9 mouse cellular contexts compared by ENCODE assay signal in the genomic region with DNA sequence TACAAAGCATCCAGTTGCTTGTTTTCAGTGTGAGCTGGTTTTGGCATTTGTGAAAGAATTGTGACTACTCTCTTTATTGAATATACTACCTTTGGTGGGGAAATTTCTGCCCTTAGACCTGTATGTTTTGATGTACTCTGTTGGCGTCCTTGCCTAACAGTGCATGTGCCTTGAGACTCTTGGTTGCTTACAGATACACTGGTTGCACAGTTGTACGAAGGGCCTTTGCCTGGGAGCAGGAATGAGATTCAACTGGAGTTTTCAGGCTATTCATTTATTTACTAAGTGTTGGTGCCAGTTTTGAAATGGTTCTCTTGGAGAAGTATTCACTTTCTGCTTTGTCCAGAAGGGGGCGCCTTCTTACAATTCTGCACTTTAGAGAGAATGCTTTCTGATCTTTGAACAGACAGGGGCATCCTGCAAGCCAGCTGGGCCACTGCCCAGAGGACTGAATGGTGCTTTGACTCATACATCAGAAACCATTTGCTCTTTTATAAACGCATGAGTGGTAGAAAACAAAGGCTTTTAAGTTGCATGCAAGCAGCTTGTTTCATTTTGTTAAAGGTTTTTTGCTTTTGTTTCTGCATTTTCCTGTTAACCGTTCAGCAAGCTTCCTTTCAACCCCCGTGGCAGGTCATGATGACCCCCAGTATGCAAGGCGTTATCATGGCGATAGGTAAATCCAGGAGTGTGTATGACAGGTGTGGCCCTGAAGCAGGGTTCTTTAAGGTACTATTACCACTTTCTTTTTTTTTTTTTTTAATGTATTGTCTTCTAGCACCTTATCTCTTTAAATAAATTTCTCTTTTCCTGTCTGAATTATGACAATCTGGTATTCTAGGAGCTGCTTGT.
DNase-seq lines count a peak whose midpoint lies in the region; ATAC-seq and TF ChIP-seq lines count a peak whose summit lies in the region.
"Had no signal": no experiment of that assay in that cellular context is flagged by ENCODE, and none has a peak within 500 bp of the region (broad histone marks: within the 10 kb centered on the region; RNA-seq: fewer than 3 reads in every experiment).

No protein-coding gene starts in this region.

- H3K27me3 ChIP-seq in cerebellum, adult 2 months (ENCODE audit: control insufficient read depth, insufficient read depth, low read length), result no peaks in the 10 kb centered on the region
- H3K27me3 ChIP-seq in hindbrain, embryonic 14.5 days (ENCODE audit: control insufficient read depth, insufficient read depth, low read length), result no peaks in the 10 kb centered on the region
- no peaks in the 10 kb centered on the region for H3K27me3 ChIP-seq in midbrain, embryonic 14.5 days (ENCODE audit: control insufficient read depth, insufficient read depth, low read length)
- H3K27me3 ChIP-seq: embryonic facial prominence, embryonic 13.5 days had no signal

- ATAC-seq in hindbrain, embryonic 14.5 days (ENCODE audit: low FRiP score), result peak; percentile 88; the same call in 1 of the 2 replicates
- peak; percentile 58; the same call in 1 of the 2 replicates for ATAC-seq in midbrain, embryonic 14.5 days (ENCODE audit: low FRiP score, low TSS enrichment)

- H3K9ac ChIP-seq in hindbrain, embryonic 14.5 days, result no peak overlapping the region
- no peak overlapping the region for H3K9ac ChIP-seq in midbrain, embryonic 14.5 days (replicated peaks; ENCODE audit: low read length)
- H3K9ac ChIP-seq: embryonic facial prominence, embryonic 13.5 days had no signal

- H3K36me3 ChIP-seq in hindbrain, embryonic 14.5 days (replicated peaks; ENCODE audit: control insufficient read depth, insufficient read depth), result peaks cover 4% of the 10 kb centered on the region; the same call in 1 of the 2 replicates
- peaks cover 3% of the 10 kb centered on the region; the same call in 1 of the 2 replicates for H3K36me3 ChIP-seq in midbrain, embryonic 14.5 days (ENCODE audit: control insufficient read depth, insufficient read depth, low read length)

- DNase-seq in urinary bladder, adult 18-20 months (ENCODE audit: low spot score in 2 of 2), result peak; percentile 22 to 25
- DNase-seq in urinary bladder, adult 2 months (ENCODE audit: low spot score), result no peak
- DNase-seq in cerebellum, adult 2 months, result peak; percentile 80 to 87
- DNase-seq in forelimb bud, embryonic 11.5 days (ENCODE audit: low read depth, low spot score), result peak; percentile 57
- DNase-seq in hindbrain, embryonic 14.5 days (ENCODE audit: low spot score), result peak; percentile 82
- DNase-seq in left cerebral cortex, adult 8-10 months (ENCODE audit: low spot score in 2 of 2), result peak; percentile 34 to 84
- peak; percentile 85 for DNase-seq in midbrain, embryonic 14.5 days
- DNase-seq in spleen, postnatal 36 days (ENCODE audit: low spot score in 2 of 2), result peak; percentile 8 to 18

- 31% methylated on average over 8 of the region's 8 CpGs for WGBS in cerebellum, adult 2 months
- 38% methylated on average over 8 of the region's 8 CpGs for whole genome bisulfite sequencing in hindbrain, embryonic 14.5 days
- 62% methylated on average over 8 of the region's 8 CpGs for WGBS in midbrain, embryonic 14.5 days

- peak overlapping the region; percentile 8; the same call in 1 of the 2 replicates for H3K4me2 ChIP-seq in hindbrain, embryonic 14.5 days (replicated peaks)
- no peak overlapping the region for H3K4me2 ChIP-seq in midbrain, embryonic 14.5 days (ENCODE audit: low read length)
- H3K4me2 ChIP-seq: embryonic facial prominence, embryonic 13.5 days had no signal

- TF ChIP-seq CTCF in cerebellum, adult 2 months (IDR thresholded peaks at IDR 0.05; ENCODE audit: borderline replicate concordance, insufficient read depth, low read depth, low read length), result peak; percentile 26; the same call in 1 of the 2 replicates

- TF ChIP-seq POLR2A in cerebellum, adult 2 months (IDR thresholded peaks at IDR 0.05; ENCODE audit: borderline replicate concordance, insufficient read depth, low read length), result no peak

- no peak overlapping the region for H3K4me3 ChIP-seq in cerebellum, adult 2 months (replicated peaks; ENCODE audit: insufficient read depth, low read depth, low read length)
- H3K4me3 ChIP-seq in hindbrain, embryonic 14.5 days (replicated peaks; ENCODE audit: low read length), result no peak overlapping the region
- H3K4me3 ChIP-seq in midbrain, embryonic 14.5 days (replicated peaks; ENCODE audit: low read depth, low read length), result no peak overlapping the region
- H3K4me3 ChIP-seq: embryonic facial prominence, embryonic 13.5 days had no signal

- H3K27ac ChIP-seq in cerebellum, adult 2 months (ENCODE audit: insufficient read depth, low read length), result no peak overlapping the region
- no peak overlapping the region for H3K27ac ChIP-seq in hindbrain, embryonic 14.5 days
- H3K27ac ChIP-seq in midbrain, embryonic 14.5 days (replicated peaks; ENCODE audit: low read depth, low read length), result no peak overlapping the region
- H3K27ac ChIP-seq: embryonic facial prominence, embryonic 13.5 days had no signal

- H3K4me1 ChIP-seq in cerebellum, adult 2 months (ENCODE audit: control insufficient read depth, insufficient read depth, low read length), result no peaks in the 10 kb centered on the region
- 0 out of 2 replicates have a peak, but pooled peaks cover 2% of the 10 kb centered on the region for H3K4me1 ChIP-seq in hindbrain, embryonic 14.5 days (replicated peaks; ENCODE audit: control insufficient read depth, insufficient read depth, low read length)
- H3K4me1 ChIP-seq in midbrain, embryonic 14.5 days (ENCODE audit: control insufficient read depth, insufficient read depth, low read length), result 0 out of 2 replicates have a peak, but pooled peaks cover 3% of the 10 kb centered on the region
- H3K4me1 ChIP-seq: embryonic facial prominence, embryonic 13.5 days had no signal

- H3K9me3 ChIP-seq in hindbrain, embryonic 14.5 days (ENCODE audit: control insufficient read depth, low read length), result no peaks in the 10 kb centered on the region
- no peaks in the 10 kb centered on the region for H3K9me3 ChIP-seq in midbrain, embryonic 14.5 days (ENCODE audit: control insufficient read depth, low read length)
- H3K9me3 ChIP-seq: embryonic facial prominence, embryonic 13.5 days had no signal
